Mouse (Mus musculus) bone marrow, adult 2 months (tissue): Measurements from ENCODE around the gene Cadm4. TPM values are rescaled to one million over a fixed set of nuclear protein-coding genes. Genes with fewer than 3 reads are reported as not detected.

ENCODE experiments used
- H3K27ac ChIP-seq: fragments of 200-500 bp; 2 replicates; pipeline ENCODE4 v1.5.1; 2012; ENCODE audit warnings: low read depth, mild to moderate bottlenecking, control low read depth, inconsistent platforms, low read length; ENCODE audit not compliant: control insufficient read depth, poor library complexity, insufficient read depth
- H3K4me1 ChIP-seq: fragments of 200-500 bp; 2 replicates; pipeline ENCODE4 v1.6.1; 2011; ENCODE audit warnings: low read length; ENCODE audit not compliant: control insufficient read depth, insufficient read depth
- H3K4me3 ChIP-seq: fragments of 200-500 bp; replicated peaks from 2 replicates; pipeline ENCODE3; 2011; ENCODE audit warnings: mild to moderate bottlenecking, low read depth, low read length, control low read depth; ENCODE audit not compliant: control insufficient read depth
- CTCF ChIP-seq: fragments of 200-500 bp; IDR thresholded peaks from 2 replicates; pipeline ENCODE4 v1.5.1; 2011; ENCODE audit warnings: low read length, control low read depth; ENCODE audit not compliant: control insufficient read depth, insufficient read depth
- POLR2A ChIP-seq: fragments of 200-500 bp; IDR thresholded peaks from 2 replicates; pipeline ENCODE4 v1.6.1; 2011; ENCODE audit warnings: low read depth, mild to moderate bottlenecking, control low read depth, low read length, borderline replicate concordance; ENCODE audit not compliant: control insufficient read depth
- WGBS: fragments of 180-500 bp; shearing (Covaris S2); methylation state at CpG from one replicate; pipeline ENCODE4 v1.1.7; 2018; 5-methylcytosine and 5-hydroxymethylcytosine counted together
- polyA plus RNA-seq: library from polyadenylated mRNA; stranded (reverse); fragments of >200 nt; gene quantifications from 2 replicates; pipeline ENCODE4 v1.2.4, GENCODE M21; 2011; ENCODE audit warnings: low replicate concordance; ENCODE audit not compliant: missing spikeins, insufficient read depth, insufficient read length

Cadm4 gene
- polyA plus RNA-seq, 1 experiment = 1.4 TPM

- WGBS = 93% methylated on average over 19 of the region's 19 CpGs
- Histone ChIP-seq H3K4me1 (peaks cover 1% of the 10 kb centered on the region; the same call in 1 of the 2 replicates), H3K27ac (no peak overlapping the region), H3K4me3 (no peak overlapping the region)
- TF ChIP-seq CTCF (no peak), POLR2A (no peak)
These were observed 52.5 kb downstream of the Cadm4 start for GRCm38 (mm10) chr7:24534301-24534700.

GRCm38 (mm10) chr7:24537081-24537480 lies 55.3 kb downstream of the Cadm4 start:
- Histone ChIP-seq H3K27ac (no peak overlapping the region), H3K4me3 (no peak overlapping the region), H3K4me1 (no peaks in the 10 kb centered on the region)
- TF ChIP-seq CTCF (no peak), POLR2A (no peak)
- 76% methylated on average over 4 of the region's 4 CpGs for WGBS

- TF ChIP-seq POLR2A (no peak), CTCF (no peak)
- WGBS = 65% methylated on average over 5 of the region's 5 CpGs
- Histone ChIP-seq H3K4me3 (no peak overlapping the region), H3K4me1 (no peaks in the 10 kb centered on the region), H3K27ac (no peak overlapping the region)
These were observed 55.8 kb downstream of the Cadm4 start for GRCm38 (mm10) chr7:24537591-24537990.

- 42% methylated on average over 5 of the region's 5 CpGs for WGBS
- no peak for TF ChIP-seq POLR2A
- TF ChIP-seq CTCF = no peak
- Histone ChIP-seq H3K4me1 (no peaks in the 10 kb centered on the region), H3K27ac (no peak overlapping the region), H3K4me3 (no peak overlapping the region)
These were observed 56.3 kb downstream of the Cadm4 start for GRCm38 (mm10) chr7:24538154-24538553.

- Histone ChIP-seq H3K4me1 (no peaks in the 10 kb centered on the region), H3K4me3 (no peak overlapping the region), H3K27ac (no peak overlapping the region)
- 48% methylated on average over 5 of the region's 5 CpGs for WGBS
- TF ChIP-seq CTCF (no peak), POLR2A (no peak)
These were observed 56.9 kb downstream of the Cadm4 start for GRCm38 (mm10) chr7:24538701-24539100.

GRCm38 (mm10) chr7:24539686-24540085 lies 57.9 kb downstream of the Cadm4 start:
- no peak overlapping the region for H3K27ac ChIP-seq
- WGBS = 83% methylated on average over 4 of the region's 4 CpGs
- H3K4me1 ChIP-seq = no peaks in the 10 kb centered on the region; the same call in 1 of the 2 replicates
- H3K4me3 ChIP-seq = no peak overlapping the region
- TF ChIP-seq POLR2A (no peak), CTCF (no peak)

GRCm38 (mm10) chr7:24544506-24544905 lies 62.7 kb downstream of the Cadm4 start:
- TF ChIP-seq POLR2A (no peak), CTCF (no peak)
- Histone ChIP-seq H3K27ac (no peak overlapping the region), H3K4me1 (peaks cover 4% of the 10 kb centered on the region), H3K4me3 (no peak overlapping the region)
- 73% methylated on average over 2 of the region's 2 CpGs for WGBS

GRCm38 (mm10) chr7:24546068-24546614 lies 64.3 kb downstream of the Cadm4 start, which contains the start of the genes Pinlyp and Xrcc1:
Gene Pinlyp (minus strand): TSS chr7:24546118.
Gene Xrcc1 (plus strand): TSS chr7:24546289.
- Histone ChIP-seq H3K4me1 (peaks cover 4% of the 10 kb centered on the region), H3K4me3 (peak within 1 kb of the TSS; percentile 91), H3K27ac (peak within 1 kb of the TSS; percentile 80)
- 47% methylated on average over 13 of the region's 13 CpGs for WGBS
- TF ChIP-seq CTCF (no peak), POLR2A (no peak)

- under 1% methylated on average over 57 of the region's 57 CpGs for WGBS
These were observed 65.0 kb downstream of the Cadm4 start for GRCm38 (mm10) chr7:24546634-24547389.

More at GRCm38 (mm10) chr7:24546634-24547389, 65.0 kb downstream of the Cadm4 start:
- Histone ChIP-seq H3K27ac (peak overlapping the region; percentile 80), H3K4me1 (peaks cover 4% of the 10 kb centered on the region), H3K4me3 (peak overlapping the region; percentile 91)
- TF ChIP-seq CTCF = no peak
- TF ChIP-seq POLR2A = peak; percentile 49; the same call in 1 of the 2 replicates
